Mouse (Mus musculus) left cerebral cortex, postnatal 14 days (tissue): Measurements from ENCODE around the gene Gabrb2. TPM values are rescaled to one million over a fixed set of nuclear protein-coding genes. Genes with fewer than 3 reads are reported as not detected.

Experiments used
- DNase-seq, 2 experiments: peaks; one replicate each; pipeline ENCODE4 v3.0.0; 2021 to 2022; ENCODE audit warnings: low spot score in 2 of 2, mixed read lengths in 1 of 2
- intact Hi-C: fragments of 180-260 bp; cut with DNase I; formaldehyde crosslinking; loops from one replicate; pipeline ENCODE4 v1.15.1; 2025
- total RNA-seq, 2 experiments: library from RNA; stranded (reverse); gene quantifications; 2 replicates each; pipeline ENCODE4 v1.2.3; 2021

Gabrb2 gene
- total RNA-seq, 2 experiments from 2014 or later, result 178 to 196 TPM

DNA sequence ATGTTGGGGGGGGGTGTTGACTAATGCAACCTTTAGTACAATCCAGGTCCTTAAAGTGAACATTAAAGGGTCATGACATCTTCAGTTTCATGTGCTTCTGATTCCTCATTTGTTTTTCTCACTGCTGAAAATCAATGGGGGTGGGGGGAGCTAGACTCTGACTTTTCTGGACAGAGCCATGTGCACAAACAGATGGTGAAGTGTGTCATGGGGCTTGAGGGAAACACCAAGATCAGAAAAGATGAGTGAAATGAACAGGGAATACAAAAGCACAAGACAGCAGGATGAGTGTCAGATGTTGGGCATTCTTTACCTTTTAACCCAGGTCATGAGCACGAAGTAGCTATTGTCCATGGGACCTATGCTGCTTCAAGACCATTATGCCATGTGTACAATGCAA lies 86.4 kb downstream of the Gabrb2 start:
- no peak for DNase-seq
- intact Hi-C loops, result no loop called here

DNA sequence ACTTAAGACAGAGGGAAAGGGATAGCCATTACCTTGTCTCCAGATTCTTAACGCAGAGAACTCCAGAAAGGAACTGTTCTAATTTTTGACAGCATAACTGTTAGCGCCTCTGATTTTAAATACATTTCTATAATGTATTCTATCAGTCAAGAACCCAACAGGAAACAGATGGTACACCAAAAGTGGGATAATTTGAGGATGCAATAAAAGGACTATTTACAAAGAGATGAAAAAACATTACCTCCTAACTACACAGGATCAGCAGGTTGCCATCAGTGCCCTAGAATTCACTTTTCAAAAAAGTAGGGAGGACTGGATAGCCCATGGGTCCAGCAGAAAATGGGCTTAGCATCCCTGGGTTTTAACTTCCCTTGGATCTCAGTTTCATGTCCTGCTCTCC lies 102.4 kb downstream of the Gabrb2 start:
- intact Hi-C loops, result no loop called here
- no peak for DNase-seq

DNA sequence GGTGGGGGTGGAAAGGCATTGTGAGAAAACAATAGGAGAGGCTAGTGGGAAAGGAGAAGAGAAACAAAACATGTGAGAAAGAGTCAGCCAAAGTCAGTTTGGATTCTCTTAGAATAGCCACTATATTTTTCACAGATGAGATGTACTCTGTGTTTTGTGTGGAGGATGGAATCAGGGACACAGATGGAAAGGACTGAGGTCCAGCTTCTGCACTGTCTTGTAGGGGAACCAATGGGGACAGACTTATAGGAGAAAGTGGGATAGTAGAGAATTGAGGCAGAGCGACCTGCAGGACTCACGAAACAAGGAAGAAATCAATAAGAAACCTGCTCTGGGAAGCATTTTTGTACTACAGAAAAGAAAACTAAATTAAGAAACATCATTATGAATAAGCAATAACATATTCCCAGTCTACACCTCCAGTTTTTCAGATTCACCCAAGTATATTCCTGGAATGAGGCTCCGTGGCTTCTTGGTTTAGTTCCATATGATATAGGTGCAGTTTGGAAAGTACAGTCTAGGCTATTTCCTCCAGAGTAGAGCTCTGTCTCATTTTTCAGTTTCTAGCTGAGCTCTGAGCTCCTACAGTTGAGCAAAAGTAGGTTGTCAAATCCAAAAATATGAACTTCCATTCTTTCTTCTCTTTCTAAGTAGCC lies 108.8 kb downstream of the Gabrb2 start:
- intact Hi-C loops, result no loop called here
- peak in 1 of 2 experiments; percentile 21 for DNase-seq

DNA sequence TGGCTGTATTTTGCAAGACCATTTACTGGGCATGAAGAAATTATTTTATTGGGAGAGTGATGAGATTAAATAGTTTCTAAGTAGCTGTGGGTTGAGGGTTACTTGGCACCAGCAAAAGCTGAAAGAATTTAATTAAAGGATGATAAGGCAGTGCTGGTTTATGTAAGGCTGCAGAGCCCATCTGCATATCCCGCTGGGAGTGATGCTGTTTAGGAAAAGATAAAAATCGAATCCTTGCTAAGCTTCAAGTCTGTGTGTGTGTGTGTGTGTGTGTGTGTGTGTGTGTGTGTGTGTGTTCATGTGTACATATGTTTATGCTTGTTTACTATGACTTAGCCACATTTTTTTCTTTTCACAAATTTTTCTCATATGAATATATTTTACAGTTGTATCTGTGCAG lies 113.0 kb downstream of the Gabrb2 start:
- intact Hi-C loops, result no loop called here
- no peak for DNase-seq

DNA sequence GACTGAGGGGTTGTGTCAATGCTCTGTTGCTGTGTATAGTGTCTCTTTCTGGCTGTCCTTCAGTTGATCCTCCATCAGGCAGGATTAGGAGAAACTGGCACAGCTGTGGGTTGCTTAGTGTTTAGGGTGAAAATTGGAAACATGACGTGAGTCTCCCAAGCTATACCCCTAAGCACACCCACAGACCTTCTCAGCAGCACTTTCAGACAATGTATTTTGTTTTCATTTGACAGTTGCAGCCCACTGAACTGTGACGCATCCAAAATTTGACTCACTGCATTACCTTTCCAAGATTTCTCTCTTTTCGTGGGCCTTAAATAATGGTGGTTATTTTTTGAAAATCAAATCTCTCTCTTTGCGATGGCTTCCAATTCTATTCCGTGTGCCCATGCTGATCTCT lies 115.7 kb downstream of the Gabrb2 start:
- DNase-seq, result peak in 1 of 2 experiments; percentile 8

DNA sequence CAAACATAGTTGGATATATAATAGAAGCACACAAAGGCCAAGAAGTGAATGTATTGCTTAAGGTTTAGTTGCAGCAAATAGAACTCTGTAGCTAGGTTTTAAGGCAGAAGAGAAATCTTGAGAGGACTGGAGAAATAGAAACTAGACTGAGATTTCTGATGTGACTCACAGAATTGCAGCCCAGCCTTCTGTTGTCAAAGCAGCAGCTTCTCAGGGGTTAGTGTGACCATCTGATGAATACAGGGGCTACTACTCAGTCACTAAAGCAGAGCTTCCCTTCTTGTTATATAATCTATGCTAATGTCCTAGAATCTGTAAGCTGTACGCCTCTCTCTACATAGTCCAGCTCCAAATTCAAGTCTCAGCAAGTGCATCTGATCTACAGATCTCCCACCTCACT lies 116.3 kb downstream of the Gabrb2 start:
- DNase-seq, result no peak
- intact Hi-C loops, result no loop called here

More for the DNA sequence above, 115.7 kb downstream of the Gabrb2 start:
- intact Hi-C loops, result no loop called here

DNA sequence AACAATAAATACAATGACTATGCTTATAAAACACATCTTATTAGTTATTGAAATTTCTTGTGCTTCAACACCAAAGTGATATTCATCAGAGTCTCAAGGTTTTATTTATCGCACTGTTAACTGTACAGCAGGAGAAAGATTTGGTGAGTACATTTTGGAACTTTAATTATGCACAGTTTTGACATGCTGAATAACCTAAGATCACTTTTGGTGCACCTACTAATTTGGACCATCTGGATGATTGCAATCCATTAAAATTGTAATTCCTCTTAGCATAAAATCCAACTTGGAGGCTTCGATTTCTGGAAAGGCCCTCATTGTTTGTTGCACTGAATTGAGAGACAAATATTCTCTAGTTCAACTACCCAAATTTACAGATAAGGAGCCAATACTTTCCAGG lies 123.3 kb downstream of the Gabrb2 start:
- intact Hi-C loops, result no loop called here
- no peak for DNase-seq

DNA sequence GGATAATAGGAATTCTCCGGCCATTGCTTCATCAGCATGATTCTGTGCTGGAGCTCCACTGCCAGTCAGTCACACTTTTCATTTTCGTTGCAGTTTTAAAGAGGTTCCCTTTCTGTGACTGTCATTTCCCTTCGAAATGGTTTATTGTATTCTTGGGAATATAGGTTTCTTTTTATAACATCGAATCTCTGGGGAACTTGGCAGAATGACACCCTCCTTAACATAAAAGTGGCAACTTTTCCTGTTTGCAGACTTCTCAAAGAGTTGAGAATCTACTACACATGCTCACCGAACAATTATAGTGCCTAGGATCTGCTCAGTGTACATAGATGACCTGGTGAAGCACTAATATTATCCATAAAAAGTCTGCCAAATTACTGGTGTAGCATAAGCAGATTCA lies 146.5 kb downstream of the Gabrb2 start:
- DNase-seq, result no peak
- intact Hi-C loops, result no loop called here

DNA sequence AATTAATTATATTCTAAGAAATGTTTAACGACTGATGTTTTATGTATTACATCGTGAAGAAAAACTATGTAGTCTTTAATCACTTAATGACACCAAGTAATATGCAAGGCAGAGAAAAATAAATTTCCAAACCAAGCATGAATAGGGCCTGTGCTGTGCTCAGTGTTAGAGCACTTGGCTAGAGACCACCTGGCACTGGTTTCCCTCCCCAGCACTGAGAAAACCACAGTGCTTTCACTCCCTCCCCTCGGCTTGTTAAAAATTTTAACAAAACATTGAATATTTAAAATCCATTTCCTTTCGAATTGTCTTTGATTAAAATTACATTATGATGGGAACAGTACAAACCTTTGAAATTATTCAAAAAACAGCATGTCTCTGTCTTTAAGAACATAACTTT lies 151.9 kb downstream of the Gabrb2 start:
- intact Hi-C loops, result no loop called here

DNA sequence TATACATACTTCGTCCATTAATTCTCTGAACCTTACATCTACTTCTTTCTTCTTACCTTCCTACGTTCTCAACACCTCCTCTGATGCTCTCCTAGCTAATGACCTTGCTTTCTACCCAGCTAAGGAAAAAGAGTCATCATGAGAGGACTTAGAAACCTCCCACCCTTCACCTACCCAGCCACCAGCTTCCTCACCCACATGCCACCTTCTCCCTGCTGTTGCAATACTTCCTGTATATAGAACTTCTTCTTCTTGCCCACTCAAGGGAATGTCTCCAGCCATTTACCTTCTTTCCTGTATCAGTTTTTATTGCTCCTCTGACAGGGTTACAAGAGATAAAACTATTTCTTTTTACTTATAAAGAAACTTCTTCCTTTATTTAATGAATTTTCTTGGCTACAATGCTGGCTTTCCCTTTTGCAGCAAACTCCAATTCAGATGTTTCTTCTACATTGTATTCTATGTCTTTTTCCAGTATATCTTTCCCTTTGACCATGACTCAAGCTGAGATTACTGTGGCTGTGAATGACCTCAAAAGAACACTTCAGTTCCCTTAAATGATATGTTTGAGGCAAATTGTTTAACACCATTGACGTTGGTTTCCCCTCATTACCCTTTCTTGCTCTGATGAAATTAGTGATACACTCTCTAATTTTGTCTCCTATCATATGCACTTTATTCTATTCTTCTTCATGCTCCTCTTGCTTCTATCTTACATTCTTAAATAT lies 155.8 kb downstream of the Gabrb2 start:
- intact Hi-C loops, result no loop called here
- DNase-seq, result no peak

More for the DNA sequence above, 151.9 kb downstream of the Gabrb2 start:
- no peak for DNase-seq

DNA sequence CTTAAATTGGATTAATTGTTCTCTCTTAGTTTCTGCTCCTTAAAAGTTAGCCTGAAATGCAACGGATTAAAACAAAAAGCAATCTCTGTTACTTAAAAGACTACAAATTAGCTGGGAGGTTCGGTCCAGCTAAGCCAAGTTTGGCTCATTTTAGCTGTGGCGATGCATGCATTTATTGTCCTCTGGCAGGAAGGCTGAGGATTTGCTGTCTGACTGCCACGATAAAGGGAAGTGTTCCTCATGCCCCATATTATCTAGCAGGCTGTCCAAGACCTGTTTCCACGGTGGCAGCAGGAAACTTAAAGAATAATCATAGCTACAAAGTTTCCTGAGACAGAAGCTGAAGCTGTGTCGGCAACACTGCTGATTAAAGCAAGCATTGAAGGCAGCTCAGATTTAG lies 160.2 kb downstream of the Gabrb2 start:
- intact Hi-C loops, result no loop called here
- DNase-seq, result no peak

DNA sequence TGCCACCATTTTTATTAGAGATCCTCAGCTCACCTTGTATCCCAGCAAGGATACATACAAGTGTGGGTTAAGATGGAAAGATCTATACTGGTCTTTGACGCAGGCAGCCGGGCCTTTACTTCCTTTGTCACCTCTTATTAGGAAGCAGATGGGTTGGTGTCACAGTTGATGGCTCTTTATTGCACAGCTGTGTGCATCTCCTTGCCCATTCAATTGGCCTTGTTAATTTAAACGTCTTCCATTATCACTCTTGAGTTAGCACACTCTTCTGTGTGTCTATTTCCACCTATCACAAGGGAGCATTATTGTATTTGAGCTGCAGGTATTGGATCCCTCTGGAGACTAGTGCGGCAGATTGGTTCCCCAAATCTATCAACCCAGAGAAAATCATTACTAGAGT lies 161.6 kb downstream of the Gabrb2 start:
- no peak for DNase-seq
- intact Hi-C loops, result no loop called here

DNA sequence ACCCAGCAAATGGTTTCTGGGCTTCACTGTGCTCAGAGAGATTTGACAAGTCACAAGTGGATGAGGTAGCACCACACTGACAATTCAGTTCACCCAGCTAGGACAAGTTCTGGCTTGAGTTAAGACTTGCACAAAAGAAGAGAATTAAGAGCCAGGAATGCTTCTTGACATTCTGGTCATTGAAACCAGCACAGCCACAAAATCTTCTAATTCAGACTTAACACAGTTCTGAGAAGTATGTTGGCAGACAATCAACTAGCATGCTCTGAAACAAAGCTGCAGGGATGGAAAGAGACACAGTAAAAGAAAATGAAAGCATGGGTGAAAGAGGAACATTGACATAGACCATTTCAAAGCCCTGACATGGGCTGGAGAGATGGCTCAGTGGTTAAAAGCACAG lies 162.2 kb downstream of the Gabrb2 start:
- no peak for DNase-seq
- intact Hi-C loops, result no loop called here

DNA sequence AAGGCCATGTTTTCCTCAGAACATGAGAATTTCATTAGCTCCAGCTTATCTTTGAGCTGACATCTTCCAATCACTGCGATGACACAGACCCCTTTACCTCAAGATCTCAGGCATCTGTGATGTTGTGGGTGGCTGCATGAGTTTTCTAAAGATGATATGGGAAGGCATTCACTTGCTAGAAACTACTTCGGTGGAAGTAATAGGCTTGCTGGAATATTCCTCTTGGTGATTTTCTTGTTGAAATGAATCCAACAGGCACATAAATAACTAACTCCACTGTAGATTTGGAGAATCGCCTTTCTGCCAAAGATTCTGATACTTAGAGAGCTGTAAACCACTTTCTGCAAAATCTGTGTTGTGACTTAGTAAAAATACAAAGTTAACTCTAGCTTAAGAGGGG lies 172.9 kb downstream of the Gabrb2 start:
- intact Hi-C loops, result no loop called here
- no peak for DNase-seq

DNA sequence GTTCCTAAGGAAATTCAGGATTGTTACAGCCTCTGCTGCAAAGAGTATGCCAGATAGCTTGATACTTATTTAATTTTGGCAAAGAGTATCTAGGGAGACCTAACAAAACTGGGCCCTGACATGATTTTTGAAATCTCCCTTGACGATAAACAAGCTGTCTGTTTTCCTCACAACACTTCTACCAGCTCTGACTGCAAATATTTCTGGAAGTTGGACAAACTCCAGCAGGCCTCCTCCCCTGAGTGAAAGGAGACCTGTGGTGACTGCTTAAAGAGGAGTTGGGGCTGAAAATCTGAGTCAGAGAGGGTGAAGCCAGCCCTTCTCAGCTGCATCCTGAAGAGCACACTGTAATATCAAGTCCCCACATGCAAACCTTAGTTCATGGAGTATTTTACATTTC lies 186.7 kb downstream of the Gabrb2 start:
- DNase-seq, result peak; percentile 35 to 52
- intact Hi-C loops, result no loop called here

DNA sequence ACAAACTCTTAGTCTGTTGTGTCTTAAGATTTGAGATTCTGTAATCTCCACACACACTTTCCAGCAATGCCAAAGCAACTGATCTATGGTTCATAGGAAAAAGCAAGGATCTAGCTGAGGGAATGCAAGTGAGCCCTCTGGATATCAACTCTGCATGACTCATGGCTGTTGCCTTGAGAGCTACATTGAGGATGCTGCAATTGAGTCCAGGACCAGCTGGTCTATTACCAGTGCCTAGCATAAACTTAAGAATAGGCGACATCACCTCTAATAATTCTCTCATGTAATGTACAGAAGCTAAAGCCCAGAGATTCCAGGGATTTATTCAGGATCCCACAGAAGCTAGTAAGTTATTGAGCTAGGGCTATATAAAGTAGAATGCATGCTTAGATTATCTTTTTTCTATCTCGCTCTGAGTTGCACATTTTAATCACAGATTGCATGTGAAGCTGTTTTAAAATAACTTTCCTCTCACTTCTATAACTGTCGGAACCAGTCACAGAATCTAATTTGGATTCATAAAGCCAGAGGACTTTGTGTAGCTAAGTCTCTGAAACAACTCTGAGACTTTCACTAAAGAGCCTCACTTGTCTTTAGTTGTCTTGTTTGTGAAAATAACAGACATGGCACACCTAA lies 189.7 kb downstream of the Gabrb2 start:
- DNase-seq, result peak in 1 of 2 experiments; percentile 31
- intact Hi-C loops, result no loop called here

DNA sequence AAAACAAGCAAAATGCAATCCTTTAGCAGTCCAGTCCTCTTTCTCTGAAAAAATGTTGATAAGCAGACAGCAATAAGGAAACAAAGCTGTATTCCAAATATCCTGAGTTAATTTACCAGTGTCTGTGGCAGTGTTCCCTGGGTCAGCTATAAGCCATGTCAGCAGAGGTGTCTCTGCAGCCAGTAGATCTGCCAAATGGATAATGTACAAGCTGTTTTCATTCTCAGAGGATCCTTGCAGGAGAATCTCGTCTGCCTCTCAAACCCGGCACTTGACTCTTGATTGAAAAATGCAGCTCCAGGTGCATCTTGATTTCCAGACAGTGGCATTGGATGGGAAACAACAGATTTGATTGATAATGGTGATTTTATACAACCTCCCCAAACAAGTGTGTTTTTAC lies 198.6 kb downstream of the Gabrb2 start:
- intact Hi-C loops, result no loop called here
- no peak for DNase-seq

DNA sequence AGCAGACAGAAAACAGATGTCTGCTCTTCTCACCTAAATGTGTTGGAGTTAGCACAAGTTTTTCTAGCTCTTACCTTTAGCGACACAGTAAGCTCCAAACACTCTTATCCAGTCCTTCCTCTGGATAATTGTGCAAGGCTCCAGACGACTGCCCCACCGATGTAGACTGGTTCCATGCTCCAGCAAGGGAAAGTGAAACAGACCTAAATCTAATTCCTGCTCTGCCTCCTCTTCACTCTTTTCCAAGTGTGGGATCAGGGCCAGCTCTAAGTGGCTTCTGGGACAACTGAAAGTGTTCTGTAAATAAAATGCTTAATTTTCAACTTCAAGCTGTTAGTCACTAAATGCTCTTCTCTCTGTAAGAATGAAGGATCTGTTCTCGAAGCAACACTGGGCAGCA lies 201.6 kb downstream of the Gabrb2 start:
- intact Hi-C loops, result no loop called here
- peak in 1 of 2 experiments; percentile 32 for DNase-seq

DNA sequence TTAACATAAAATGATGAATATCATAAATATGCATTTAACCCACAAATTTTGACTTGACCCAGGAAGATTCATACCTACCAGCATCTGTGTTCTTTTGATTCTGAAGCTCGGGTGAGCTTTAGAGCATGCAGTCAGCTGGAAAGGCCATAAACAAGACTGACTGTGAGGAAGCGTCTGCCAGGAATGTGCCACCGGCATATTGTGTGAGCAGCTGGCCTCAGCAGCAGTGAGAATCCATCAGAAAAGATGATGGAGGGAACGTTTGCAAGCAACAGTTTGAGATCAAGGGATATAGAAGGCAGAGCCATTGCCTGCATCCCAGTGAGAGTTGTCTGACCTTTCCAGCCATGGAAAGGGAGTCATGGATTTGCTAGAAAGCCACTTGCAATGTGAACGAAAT lies 230.6 kb downstream of the Gabrb2 start:
- DNase-seq, result peak; percentile 9 to 19
- intact Hi-C loops, result no loop called here

DNA sequence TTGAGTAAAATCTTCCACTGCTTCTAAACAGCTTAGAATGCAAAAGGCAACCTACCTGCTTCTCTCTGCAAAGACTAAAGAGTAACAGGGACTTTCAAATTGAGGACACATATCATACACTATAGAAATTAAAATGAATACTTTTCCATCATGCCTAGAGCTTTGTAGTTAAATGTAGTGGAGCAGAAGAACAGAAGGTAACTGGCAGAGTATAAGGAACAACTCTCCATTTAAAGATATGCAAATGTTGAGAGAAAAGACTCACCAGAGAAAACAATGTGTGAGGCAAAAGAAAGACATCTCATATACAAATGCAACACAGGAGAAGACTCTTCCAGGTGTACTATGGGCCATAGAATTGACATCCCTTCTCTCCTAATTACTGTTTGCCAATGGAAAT lies 232.0 kb downstream of the Gabrb2 start:
- intact Hi-C loops, result no loop called here
- DNase-seq, result no peak

DNA sequence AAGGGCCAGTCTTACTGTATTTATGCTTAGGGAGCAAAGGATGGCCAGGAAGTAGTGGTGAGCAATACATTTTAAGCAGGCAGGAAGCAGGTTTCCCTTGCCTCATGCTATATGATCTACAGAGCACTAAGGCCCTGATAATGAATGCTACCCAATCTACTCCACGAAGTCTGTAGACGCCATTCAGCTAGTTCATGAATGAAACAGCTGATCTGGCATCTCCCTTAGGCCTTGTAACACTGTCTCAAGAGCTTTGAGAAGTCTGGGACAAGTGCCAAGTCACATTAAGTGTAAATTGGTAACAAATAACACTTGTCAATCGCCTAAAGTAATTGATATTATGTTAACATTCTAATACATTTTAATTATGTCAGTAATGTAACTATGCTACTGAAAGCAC lies 234.6 kb downstream of the Gabrb2 start:
- DNase-seq, result no peak
- intact Hi-C loops, result no loop called here
